Mouse (Mus musculus) ZHBTc4 (cell line): ENCODE results near the gene Spata32.

Experiments
- DNase-seq: peaks from one replicate; pipeline ENCODE4 v3.0.0-alpha.2; 2011; ENCODE audit warnings: low read depth, low spot score

Spata32 gene

DNA sequence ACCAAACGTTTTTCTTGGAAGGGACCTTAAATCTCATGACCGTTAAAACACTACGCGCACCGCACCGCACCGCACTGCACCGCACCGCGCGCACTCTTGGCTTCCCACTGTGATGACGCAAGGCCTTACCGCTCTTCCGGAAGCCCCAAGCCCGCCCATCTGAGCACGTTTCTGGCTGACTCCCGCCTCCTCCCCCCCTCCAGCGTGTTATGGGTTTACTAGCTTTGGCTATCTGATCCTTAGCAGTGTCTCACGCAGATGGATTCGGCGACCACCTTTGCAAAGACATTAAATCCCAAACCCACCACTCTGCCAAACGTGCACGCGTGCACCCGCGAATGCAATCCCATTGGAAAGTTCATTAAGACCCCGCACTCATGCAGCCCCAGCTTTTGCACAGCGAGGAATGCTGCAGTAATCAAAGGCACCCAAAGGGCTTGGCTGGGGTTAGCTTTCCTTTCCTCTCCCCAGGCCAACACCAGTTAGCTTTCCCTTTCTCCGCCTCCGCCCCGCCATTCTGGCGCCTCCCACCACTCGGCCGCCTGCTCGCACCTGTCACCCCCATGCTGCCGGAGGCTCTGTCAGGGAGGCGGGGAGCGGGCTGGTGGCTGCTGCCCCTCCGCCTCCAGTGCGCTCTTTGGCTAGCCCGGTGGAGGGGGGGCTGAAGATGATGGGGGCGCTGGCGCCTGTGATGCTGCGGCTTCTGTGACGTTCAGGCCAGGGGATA is at the start of gene Spata32:
Spata32 (minus strand) TSS at position 643 of the 727 bp plus-strand sequence.
- DNase-seq = peak; percentile 51

DNA sequence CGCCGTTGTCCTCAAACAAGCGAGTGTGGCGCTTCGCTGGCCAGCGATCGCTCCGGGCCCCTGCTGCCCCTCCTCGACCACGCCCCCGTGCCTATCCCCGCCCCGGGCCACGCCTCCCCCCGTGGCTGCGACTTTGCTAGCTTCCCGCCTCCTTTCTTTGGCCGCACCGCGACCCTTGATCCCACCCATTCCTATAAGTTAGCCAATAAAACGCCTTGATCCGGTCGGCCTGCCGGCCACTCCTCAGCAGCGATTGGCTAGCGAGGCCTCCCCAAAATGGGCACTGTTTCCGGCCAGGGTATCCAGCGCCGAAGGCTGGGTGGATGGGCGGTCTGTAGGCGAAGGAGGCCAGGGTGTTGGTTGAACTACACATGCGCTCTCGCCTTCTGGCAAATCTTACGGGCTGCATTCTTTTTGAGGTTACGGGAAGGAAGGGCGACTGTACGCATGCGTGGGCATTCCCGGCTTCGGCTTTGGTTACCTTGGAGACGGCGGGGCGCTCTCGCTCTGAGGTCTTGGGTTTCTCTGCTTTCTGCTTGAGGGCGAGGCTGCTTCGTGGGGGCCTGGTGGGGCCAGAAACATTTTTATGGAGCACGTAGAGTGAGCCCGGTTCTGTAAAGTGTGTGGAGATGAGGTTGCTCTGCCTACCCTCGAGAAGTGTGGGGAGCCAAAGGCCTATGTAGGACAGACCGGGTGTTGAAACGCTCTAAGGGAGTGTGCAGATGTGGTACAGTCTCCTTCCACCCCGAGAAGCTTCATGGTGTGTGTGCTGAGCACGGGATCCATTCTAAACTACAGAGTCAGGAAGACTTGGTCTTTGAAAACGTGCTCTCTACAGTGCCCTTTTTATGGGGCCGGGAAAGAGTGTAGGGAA is 49.4 kb upstream of the Spata32 start, which contains the start of gene Map3k14:
Map3k14 (minus strand) TSS at position 127 of the 874 bp plus-strand sequence.
- peak; percentile 99 for DNase-seq

DNA sequence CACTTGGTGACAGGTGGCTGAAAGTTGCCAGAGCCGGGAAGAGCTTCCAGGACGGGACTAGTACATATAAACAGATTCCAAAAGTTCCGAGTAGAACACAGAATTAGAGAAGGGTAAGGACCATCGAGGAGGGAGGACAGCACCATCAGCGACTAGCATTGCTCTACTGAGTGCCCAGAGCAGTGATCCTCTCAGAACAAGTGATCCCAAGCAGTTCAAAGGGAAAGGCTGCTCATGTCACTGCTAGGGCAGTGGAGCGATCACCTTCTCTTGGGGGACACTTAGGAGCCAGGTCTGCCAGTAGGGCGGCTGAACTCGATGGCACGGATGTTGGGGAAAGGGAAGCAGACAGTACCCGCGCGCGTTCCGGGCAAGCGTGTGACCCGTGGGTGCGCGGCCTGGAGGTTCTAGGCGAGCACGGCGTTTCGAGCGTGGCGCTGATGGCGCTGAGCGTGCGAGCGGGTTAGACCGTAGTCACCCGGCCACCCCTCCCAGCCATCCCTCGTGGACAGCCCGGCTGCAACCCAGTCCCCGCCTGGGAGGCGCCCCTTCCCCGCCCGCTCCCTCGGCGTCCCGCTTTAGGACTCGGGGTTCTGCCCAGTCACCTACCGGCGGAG is 48.6 kb upstream of the Spata32 start:
- DNase-seq = peak; percentile 30

DNA sequence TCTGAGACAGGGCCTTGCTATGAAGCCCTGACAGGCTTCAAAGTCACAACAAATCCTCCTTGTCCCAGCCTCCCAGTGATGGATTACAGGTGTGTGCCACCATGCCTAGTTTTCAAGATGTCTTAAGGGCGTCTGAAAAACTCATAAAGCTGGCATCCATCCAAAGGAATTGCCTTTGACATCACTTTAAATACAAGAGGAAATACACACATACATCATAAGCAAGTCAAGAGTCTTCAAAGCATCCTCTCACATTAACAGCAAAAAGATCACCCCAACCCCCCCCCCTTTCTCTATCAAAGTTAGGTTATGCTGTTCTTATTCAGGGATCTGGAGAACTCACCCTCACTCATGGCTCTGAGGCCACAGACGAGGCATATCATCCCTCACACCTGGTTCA is 47.6 kb upstream of the Spata32 start:
- DNase-seq = no peak

DNA sequence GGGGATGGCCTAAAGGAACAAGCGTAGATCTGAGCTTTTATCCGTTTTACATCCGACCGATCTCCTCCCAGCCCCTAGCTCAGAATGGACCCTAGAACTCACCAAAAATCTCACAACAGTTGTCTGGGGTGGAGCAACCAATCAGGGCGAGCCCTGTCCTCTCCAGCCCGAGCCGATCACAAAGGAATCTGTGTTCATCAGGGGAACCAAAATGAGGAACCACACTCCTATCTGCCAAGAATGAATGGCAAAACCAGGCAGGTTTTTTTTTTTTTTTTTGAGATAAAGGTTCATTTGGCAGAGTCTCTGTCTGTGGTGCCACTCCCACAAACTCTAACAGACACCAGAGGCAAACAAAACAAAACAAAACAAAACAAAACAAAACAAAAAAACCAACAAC is 47.0 kb upstream of the Spata32 start:
- DNase-seq = no peak

DNA sequence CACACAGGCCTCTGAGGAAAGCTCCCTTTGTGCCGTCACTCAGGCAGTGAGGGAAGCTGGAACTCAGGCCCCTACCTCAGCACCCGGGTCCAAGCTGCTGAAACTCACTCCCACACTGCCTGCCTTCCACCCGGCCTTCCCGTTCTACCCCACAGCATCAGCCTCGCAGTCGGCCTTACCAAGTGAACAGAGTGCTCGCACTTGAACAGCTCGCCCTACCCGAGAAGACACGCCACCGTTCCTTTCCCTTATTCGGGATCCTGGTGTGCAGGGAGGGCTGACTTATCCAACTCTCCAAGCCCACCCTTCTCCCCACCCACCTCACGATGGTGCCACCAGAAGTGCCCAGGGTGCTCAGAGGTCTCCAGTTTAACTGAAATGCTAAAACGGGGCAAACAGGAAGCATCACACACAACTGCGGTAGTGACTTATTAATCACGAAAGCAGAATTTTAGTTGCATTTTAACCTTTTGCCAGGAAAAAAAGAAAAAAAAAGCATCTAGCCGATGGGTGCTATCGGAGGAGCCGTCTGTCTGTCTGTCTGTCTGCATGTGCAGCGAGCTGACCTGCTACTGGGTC is 46.3 kb upstream of the Spata32 start:
- no peak for DNase-seq

DNA sequence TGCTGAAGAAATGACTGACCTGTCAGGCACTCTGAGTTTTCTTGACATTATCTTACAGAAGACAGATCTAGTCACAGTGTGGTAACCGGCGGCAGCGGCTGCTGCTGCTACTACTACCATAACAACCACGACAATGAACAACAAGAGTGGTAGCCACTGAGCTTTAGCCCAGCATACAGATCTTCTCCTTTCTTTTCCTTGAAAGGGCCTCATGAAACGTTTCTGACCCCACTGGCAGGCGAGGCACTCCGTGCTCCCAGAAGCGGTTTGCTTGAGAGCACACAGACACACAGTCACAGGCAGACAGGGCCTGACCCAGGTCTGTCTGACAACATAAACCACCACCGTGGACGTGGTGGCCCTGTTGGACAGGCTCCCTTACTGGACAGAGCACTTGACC is 45.3 kb upstream of the Spata32 start:
- no peak for DNase-seq

DNA sequence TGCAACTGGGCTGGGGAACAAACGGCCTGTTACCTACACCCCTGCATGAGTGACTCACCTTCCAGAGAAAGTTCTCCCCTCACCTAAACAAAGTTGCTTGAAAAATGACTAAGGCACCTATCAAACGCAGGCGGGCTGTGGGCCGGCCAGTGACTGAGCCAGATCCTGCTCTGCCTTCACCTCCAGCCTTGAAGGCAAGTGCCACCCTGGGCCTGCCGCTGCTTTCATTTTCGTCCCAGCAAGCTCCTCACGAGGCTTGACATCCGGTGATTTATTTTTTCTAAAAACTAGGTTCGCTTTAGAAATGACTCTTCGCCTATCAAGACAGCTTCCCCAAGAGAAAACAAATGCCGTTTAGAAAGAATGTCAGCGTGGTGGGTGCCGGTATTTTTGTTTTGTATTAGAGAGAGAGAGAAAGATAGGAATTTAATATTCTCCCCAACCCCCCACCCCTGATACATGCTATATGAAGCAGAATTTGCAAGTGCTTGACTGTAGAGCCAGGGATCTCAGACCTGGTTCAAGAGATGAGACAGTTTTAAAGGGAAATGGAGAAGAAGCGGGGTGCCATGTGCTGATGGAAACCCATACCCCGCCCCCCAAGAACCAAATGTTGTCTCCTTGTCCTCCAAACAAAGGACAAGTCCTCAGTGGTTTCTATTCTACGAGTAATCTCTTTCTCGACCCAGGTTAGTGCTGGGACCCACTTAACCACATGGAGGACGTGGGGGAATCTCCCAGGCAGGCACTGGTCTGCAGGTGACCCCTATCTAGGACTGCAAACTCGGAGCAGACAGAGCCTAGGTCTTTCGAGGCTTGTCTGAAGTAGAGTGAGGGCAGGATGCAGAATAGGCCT is 44.4 kb upstream of the Spata32 start:
- no peak for DNase-seq

DNA sequence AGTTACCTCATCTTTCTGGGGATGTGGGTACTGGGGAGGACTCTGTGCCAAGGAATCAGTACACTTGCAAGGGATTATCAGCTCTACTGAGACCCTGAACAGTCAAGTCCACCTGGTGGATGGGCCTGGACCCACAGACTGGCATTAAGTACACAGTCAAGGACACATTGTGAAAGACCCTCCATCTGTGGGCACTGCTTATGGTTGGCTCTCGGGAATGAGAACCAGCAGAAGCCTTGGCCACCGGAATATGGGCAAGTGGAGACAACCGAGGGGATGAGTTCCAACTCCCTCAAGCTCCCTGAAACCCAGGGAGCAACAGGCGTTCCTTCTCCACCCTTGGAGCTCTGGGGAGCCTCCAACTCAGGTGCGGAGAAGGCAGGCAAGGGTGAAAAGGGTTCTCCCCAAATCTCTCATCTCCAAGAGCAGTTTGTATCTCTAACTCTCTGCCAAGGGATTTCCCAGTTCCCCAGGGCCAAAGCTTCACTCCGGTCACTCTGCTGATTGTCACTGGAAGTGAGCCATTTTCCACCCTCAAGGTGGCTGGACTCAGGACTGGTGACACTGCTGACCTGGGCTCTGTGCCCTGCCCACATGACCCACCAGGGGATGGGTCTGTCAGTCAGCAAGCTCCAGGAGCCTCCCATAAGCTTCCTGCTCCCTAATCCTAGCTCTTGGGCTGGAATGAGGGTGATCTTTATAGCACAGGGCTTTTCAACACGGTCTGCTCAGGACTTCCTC is 43.6 kb upstream of the Spata32 start:
- no peak for DNase-seq

DNA sequence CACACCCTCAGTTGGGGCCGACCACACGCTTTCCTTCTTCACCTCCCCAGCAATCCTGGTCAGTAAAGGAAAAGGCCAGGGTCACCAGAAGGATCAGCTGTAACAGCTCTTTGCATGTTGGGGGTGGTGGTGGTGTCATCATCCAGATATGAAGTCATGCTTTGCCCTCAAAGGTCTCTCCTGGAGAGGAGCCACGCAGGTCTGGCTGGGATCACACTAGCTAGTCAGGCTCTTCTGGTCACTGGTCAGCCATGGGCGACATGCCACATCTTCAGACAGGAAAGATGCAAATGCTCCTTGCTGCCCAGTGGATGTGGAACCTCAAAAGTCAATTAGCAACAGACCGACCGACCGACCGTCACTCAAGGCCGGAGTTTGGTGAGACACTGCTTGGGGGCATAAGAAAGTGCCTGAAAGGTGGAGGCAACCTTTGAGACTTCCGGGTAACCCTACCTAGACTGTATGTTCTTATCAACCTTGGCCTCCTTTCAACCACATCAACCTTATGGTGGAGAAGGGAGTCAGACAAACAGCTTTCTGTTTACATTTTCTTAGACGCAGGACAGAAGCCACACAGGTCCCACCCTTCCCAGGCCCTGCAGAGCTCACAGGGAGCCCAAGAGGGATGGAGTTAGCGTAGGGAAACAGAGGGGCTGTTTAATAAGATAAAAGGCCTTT is 42.4 kb upstream of the Spata32 start:
- no peak for DNase-seq

DNA sequence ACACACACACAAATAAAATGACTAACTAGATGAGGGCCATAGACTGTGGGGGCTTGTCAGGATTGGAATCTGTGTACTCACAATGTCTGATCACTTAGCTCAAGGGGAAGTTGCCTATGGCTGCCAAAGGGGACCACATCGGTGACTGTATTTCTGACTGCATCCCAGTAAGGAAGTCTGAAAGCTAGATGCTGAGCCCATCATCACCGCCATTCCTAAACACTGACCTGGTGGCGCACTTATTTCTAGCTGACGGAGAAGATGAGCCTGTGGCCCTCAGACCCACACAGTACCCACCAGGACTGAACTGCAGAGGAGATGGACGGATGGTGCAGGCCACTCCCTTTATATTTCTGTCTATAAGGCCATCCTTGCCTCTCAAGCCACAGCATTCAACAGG is 41.8 kb upstream of the Spata32 start:
- no peak for DNase-seq

DNA sequence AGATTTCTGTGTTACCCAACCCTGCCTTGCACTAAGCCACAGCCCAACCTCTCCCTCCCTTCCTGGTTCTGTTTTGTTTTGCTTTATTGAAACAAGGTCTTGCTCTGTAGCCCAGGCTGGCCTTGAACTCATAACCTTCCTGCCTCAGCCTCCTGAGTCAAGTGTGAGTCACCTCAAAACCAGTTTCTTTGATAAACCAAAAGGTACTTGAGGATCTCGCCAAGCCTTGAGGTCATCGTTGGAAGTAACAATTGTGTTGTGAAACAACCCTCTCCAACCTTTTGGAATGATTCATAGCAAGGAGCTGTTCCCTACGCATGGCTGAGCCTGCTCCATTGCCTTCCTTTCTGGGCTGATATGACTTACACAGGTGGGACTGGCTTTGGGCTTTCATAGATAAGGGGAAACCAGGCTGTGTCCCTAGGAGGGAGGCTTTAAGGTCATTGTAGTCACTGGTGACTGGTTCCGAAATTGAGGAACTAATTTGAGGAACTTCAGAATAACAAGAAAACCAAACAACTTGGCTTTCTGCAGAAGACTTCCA is 39.8 kb upstream of the Spata32 start:
- no peak for DNase-seq

DNA sequence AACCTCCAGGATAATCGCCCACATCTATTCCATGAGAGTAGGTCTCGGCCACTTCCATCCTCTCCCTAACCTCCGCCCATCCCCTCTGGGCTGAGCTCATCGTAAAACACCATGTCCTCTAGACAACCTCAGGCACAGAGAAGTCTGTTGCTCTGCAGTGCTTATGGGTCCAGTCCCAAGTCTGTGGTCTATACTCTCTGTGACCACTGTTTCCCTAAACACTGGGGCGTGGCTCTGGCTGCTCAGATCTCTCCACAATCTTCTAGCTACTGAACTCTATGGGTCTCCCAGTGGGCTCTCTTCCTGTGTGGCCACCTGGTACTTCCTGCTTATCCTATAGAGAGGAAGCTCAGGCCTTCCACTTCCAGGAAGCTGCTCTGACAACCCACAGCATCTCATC is 35.4 kb upstream of the Spata32 start:
- DNase-seq = no peak

DNA sequence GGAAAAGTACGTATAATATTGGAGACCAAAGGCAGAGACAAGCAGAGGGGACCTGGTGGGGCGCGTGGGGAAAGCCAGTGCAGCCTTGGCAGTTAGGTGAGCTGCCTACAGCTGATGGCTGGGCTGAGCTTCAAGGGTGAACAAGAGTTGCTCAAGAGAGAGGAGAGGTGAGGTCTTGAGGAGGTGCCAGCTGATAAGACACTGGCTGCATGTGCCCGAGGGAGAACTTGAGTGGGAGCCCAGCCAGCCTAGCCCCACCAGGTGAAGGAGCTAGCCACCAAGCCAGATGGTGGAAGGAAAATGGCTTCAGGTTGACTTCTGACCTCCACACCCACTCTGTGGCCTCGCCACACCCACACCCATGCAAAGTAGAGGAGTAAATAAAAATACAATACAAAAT is 34.1 kb upstream of the Spata32 start:
- no peak for DNase-seq

DNA sequence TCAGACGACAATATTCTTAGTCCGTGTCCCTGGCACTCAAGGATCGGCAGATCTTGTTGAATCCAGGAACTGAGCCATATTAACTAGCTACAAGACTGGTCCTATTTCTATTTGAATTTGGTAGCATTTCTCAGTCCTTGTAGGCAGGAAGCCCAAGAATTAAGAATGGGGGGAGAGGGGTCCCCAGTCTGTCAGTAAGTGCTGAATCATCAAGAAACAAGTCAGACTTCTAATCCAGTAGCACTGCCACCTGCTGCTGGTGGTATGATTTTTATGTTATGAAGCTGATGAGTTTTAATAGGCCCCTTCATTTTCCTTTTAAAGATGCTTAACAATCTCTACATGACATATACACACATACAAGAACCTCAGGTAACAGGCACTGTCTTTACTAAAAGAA is 32.1 kb upstream of the Spata32 start:
- no peak for DNase-seq

DNA sequence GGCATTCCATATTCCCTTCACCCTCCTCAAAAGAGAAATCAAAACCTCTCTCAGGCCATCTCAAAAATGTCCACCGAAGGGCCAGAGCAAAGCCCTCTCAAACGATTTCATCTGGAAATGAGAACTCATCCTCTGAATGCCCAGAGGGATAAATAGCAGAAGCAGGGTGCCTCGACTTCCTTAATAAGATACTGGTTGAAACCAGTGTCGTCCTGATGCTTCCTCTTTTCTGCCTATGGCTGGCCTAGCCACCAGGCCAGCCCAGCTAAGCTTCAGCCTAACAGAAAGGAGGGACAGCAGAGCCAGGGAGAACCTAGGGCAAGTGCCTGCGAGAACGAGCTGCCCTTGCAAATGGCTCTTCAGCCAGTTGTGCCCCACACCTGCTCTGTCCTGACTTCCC is 31.3 kb upstream of the Spata32 start:
- no peak for DNase-seq

DNA sequence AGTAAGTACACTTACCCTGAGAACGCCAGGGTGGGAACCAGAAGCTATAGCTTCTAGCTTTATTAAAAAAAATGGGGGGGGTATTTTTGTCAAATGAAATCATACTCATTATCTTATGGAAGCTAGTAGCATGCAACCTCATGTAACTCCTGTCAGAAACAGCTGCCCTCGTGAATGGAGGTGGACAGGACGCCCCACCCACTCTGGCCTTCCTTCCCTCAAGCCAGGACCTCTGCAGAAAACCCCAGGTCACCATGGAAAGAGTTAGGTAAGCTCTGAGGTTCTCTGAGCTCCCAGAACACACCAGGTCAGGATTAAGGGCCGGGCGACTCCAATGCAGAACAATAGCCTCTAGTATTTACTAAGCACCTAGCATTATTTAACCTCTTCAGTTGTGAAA is 30.6 kb upstream of the Spata32 start:
- DNase-seq = no peak

DNA sequence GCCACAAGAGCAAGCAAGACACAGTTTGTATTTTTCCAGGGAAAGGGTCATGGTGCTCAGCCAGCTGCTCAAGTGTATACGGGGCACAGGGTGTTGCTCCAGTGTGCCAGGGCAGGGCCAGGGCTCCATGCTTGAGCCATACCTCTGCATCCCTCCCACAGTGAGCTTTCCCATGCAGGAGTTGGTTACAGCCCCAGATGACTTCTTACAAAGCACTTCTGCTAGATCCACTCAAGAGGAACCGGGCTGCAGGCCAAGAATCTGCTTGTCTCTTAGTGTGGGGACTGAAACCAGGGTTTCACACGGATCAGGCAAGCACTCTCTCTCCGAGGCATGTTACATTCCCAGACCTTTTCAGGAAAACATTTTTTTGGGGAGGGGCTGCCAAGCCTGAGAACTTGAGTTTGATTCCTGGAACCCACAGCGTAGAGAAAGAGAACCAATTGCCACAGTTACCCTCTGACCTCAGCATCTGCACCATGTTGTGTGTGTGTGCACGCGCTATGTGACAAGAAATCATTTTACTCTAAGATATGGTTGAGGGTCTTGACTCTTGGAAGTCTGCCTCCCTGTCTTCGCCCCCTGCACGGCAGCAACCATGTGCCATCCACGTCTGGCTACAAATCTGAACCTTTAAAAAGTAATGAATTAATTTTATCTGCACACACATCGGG is 29.4 kb upstream of the Spata32 start:
- DNase-seq = no peak

DNA sequence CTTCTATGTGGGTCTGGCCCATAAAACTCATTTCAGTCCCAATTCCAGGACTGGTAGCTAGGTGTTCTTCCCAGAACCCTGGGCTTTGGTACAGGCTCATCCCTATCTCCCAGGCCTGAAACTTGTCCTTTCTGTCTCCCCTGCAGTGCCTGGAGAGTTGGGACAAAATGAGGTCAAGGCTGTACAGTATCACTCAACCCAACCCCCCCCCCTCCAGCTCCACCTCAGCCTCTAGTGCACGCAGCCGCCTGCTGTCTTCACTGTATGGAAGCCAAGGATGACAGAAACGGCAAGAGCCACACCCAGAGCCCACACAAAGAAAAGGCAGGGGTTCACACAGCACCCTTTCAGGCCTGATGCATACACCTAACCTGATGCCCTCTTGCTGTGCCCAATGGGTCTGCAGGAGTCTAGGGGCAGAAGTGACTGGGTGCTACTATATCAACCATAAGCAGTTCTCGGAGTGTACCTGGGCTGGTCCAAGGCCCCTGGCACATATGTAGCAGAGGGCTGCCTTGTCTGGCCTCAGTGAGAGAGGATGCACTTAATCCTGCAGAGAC is 28.6 kb upstream of the Spata32 start:
- DNase-seq = no peak
